Mouse (Mus musculus): ENCODE data around the gene Ccpg1os. TPM values are rescaled to one million over a fixed set of nuclear protein-coding genes. Genes with fewer than 3 reads are reported as not detected.

Ccpg1os gene
- polyA plus RNA-seq (2012; rRNA removed) = 29.4 TPM in 2 replicates

- DNase-seq (ENCODE audit: low spot score) = peak; percentile 80
These were observed at the start of gene Ccpg1os, which contains the start of gene Ccpg1 for GRCm38 (mm10) chr9:72985250-72986220. Gene Ccpg1os, minus strand, starts transcription at chr9:72985382. Gene Ccpg1, plus strand, starts transcription at chr9:72985429.

- no peak for DNase-seq (ENCODE audit: low spot score)
These were observed 48.2 kb upstream of the Ccpg1os start for GRCm38 (mm10) chr9:73033406-73033805.

- no peak for DNase-seq (ENCODE audit: low spot score)
These were observed 46.2 kb upstream of the Ccpg1os start for GRCm38 (mm10) chr9:73031421-73031820.

GRCm38 (mm10) chr9:73030443-73030842, 45.3 kb upstream of the Ccpg1os start:
- no peak for DNase-seq (ENCODE audit: low spot score)

GRCm38 (mm10) chr9:73025818-73026636, 40.8 kb upstream of the Ccpg1os start:
- no peak for DNase-seq (ENCODE audit: low spot score)

GRCm38 (mm10) chr9:73020566-73021097, 35.5 kb upstream of the Ccpg1os start:
- no peak for DNase-seq (ENCODE audit: low spot score)

- no peak for DNase-seq (ENCODE audit: low spot score)
These were observed 34.7 kb upstream of the Ccpg1os start for GRCm38 (mm10) chr9:73019841-73020240.

GRCm38 (mm10) chr9:73014724-73015123, 29.5 kb upstream of the Ccpg1os start:
- no peak for DNase-seq (ENCODE audit: low spot score)

GRCm38 (mm10) chr9:73012629-73013028, 27.4 kb upstream of the Ccpg1os start:
- DNase-seq (ENCODE audit: low spot score) = no peak

- no peak for DNase-seq (ENCODE audit: low spot score)
These were observed 23.2 kb upstream of the Ccpg1os start for GRCm38 (mm10) chr9:73008384-73008783.

GRCm38 (mm10) chr9:73006175-73006574, 21.0 kb upstream of the Ccpg1os start:
- DNase-seq (ENCODE audit: low spot score) = no peak

GRCm38 (mm10) chr9:73005106-73005505, 19.9 kb upstream of the Ccpg1os start:
- DNase-seq (ENCODE audit: low spot score) = no peak

GRCm38 (mm10) chr9:73004076-73004475, 18.9 kb upstream of the Ccpg1os start:
- DNase-seq (ENCODE audit: low spot score) = no peak

GRCm38 (mm10) chr9:73002177-73002576, 17.0 kb upstream of the Ccpg1os start:
- DNase-seq (ENCODE audit: low spot score) = no peak

- DNase-seq (ENCODE audit: low spot score) = no peak
These were observed 16.3 kb upstream of the Ccpg1os start for GRCm38 (mm10) chr9:73001314-73002011.

- DNase-seq (ENCODE audit: low spot score) = no peak
These were observed 15.3 kb upstream of the Ccpg1os start for GRCm38 (mm10) chr9:73000487-73000886.

GRCm38 (mm10) chr9:72996806-72997205, 11.6 kb upstream of the Ccpg1os start:
- no peak for DNase-seq (ENCODE audit: low spot score)

GRCm38 (mm10) chr9:72996167-72996566, 11.0 kb upstream of the Ccpg1os start:
- no peak for DNase-seq (ENCODE audit: low spot score)

- DNase-seq (ENCODE audit: low spot score) = no peak
These were observed 7.4 kb upstream of the Ccpg1os start for GRCm38 (mm10) chr9:72992576-72992975.

- DNase-seq (ENCODE audit: low spot score) = no peak
These were observed 6.2 kb upstream of the Ccpg1os start for GRCm38 (mm10) chr9:72991420-72991819.

GRCm38 (mm10) chr9:72988706-72989105, 3.5 kb upstream of the Ccpg1os start:
- no peak for DNase-seq (ENCODE audit: low spot score)

All from urinary bladder, adult 2 months (tissue).